Mouse (Mus musculus): ENCODE measurements around the gene Gm20219.

DNA sequence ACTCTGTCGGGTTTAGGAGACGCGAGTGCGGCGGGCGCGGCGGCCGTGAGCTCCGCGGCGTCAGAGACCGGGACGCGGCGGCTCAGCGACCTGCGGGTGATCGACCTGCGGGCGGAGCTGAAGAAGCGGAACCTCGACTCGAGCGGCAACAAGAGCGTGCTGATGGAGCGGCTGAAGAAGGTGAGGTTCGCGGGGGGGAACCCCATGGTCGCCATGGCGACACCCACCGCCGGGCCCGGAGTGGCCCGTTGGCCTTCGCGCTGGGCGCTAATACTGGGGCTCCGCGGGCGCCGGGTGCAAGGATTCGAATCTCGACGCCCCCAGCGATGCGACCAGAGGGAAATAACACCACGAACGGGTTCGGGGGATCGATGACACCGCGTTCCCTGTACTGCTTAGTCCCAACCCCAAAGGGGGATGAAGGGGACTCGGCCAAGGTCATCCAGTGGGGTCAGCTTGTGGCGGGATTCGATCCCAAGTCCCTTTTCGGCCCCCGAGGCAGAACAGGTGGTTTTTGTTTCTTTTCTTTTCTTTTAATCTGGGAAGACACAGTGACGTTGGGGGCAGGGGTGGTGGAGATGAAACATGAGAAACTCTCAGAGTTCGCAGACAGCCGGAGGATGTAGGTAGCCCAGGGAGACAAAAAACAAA, 31.1 kb upstream of the Gm20219 start:
- TF ChIP-seq CTCF (IDR thresholded peaks at IDR 0.05; ENCODE audit: borderline replicate concordance, extremely low read depth, insufficient read depth, insufficient read length) (no peak), POLR2A (IDR thresholded peaks at IDR 0.05; ENCODE audit: borderline replicate concordance, extremely low read depth, insufficient read depth, insufficient read length, poor library complexity, severe bottlenecking) (no peak)
